ENCODE assay signal across 8 mouse cellular contexts in the genomic region with DNA sequence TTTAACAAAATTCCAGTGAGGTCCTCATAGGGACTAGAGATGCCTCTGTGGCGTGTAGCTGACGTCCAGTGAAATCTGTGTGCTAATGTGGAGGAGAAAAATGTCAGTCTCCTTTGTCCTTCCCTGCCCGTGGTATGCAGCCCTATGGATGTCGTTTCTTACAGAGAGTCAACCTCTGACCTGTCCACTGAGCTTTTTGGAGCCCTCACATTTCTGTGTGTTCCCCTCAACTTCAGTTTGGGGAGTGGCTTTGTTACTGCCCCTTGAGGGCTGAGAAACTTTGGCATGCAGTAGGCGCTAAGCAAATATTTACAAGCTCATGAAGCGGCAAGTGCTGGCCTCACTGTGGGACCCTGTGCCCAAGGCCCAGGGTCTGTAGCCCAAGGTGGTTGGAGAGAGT. TPM values are rescaled to one million over a fixed set of nuclear protein-coding genes. Genes with fewer than 3 reads are reported as not detected.
A peak's percentile ranks its signal among the peaks of the same experiment; 100 is the strongest.
DNase-seq lines count a peak whose midpoint lies in the region; ATAC-seq and TF ChIP-seq lines count a peak whose summit lies in the region.

No protein-coding gene starts in this region.

- DNase-seq in heart, adult 2 months: no peak
- no peak for DNase-seq in heart, postnatal 14 days
- DNase-seq in limb, embryonic 14.5 days (ENCODE audit: low spot score): no peak
- DNase-seq in right cerebral cortex, postnatal 14 days: no peak
- no peak for DNase-seq in frontal cortex, postnatal 36 days (ENCODE audit: low spot score in 2 of 2)
- no peak for DNase-seq in kidney, adult 18-20 months

- H3K27me3 ChIP-seq in heart, adult 2 months (ENCODE audit: control insufficient read depth, insufficient read depth, low read length): no peaks in the 10 kb centered on the region
- no peaks in the 10 kb centered on the region for H3K27me3 ChIP-seq in forebrain, embryonic 12.5 days
- H3K27me3 ChIP-seq in limb, embryonic 14.5 days (ENCODE audit: control insufficient read depth, insufficient read depth, low read length): no peaks in the 10 kb centered on the region
- H3K27me3 ChIP-seq in myocyte (ENCODE audit: control insufficient read depth, insufficient read depth, insufficient read length): no peaks in the 10 kb centered on the region

- H3K9me3 ChIP-seq in forebrain, embryonic 12.5 days: no peaks in the 10 kb centered on the region
- no peaks in the 10 kb centered on the region for H3K9me3 ChIP-seq in limb, embryonic 14.5 days (ENCODE audit: control insufficient read depth, low read length)

- no peak overlapping the region for H3K4me3 ChIP-seq in heart, adult 2 months
- peak overlapping the region; percentile 74 for H3K4me3 ChIP-seq in forebrain, embryonic 12.5 days (replicated peaks)
- H3K4me3 ChIP-seq in limb, embryonic 14.5 days (replicated peaks; ENCODE audit: low read length): peak overlapping the region; percentile 79
- H3K4me3 ChIP-seq in myocyte: no peak overlapping the region

- intact Hi-C loops in heart, adult 2 months (cut with DNase I): no loop called here
- intact Hi-C loops in heart, postnatal 14 days (cut with DNase I): no loop called here

- no peak for TF ChIP-seq CTCF in heart, adult 2 months (IDR thresholded peaks at IDR 0.05)

- no peak for ATAC-seq in forebrain, embryonic 12.5 days (ENCODE audit: low FRiP score)
- no peak for ATAC-seq in limb, embryonic 14.5 days (ENCODE audit: low FRiP score, low read depth)

- no peak for TF ChIP-seq POLR2A in heart, adult 2 months (IDR thresholded peaks at IDR 0.05; ENCODE audit: insufficient read depth, low read depth, low read length)
- TF ChIP-seq POLR2A in limb, embryonic 14.5 days (IDR thresholded peaks at IDR 0.05; ENCODE audit: borderline replicate concordance, extremely low read depth, insufficient read depth, insufficient read length): 0 out of 2 replicates have a peak, but pooled peaks have one; percentile 14
- TF ChIP-seq POLR2A in myocyte (IDR thresholded peaks at IDR 0.05; ENCODE audit: insufficient read length, low read depth): no peak

- no peak overlapping the region; the same call in 1 of the 2 replicates for H3K9ac ChIP-seq in heart, adult 2 months (ENCODE audit: low read depth, low read length)
- peak overlapping the region; percentile 97 for H3K9ac ChIP-seq in forebrain, embryonic 12.5 days
- H3K9ac ChIP-seq in limb, embryonic 14.5 days (ENCODE audit: low read depth, low read length, severe bottlenecking): peak overlapping the region; percentile 96

- WGBS in heart, adult 2 months: 54% methylated on average over 6 of the region's 6 CpGs
- 15% methylated on average over 6 of the region's 6 CpGs for WGBS in forebrain, embryonic 12.5 days
- 30% methylated on average over 6 of the region's 6 CpGs for WGBS in limb, embryonic 14.5 days

- H3ac ChIP-seq in myocyte (ENCODE audit: control insufficient read depth, insufficient read length): no peak overlapping the region

- no peaks in the 10 kb centered on the region for H3K79me2 ChIP-seq in heart, adult 2 months (replicated peaks; ENCODE audit: control insufficient read depth, insufficient read depth, low read length)
- no peaks in the 10 kb centered on the region for H3K79me2 ChIP-seq in myocyte (ENCODE audit: control insufficient read depth, insufficient read depth)

- peak overlapping the region; percentile 72 for H3K27ac ChIP-seq in heart, adult 2 months
- peak overlapping the region; percentile 100 for H3K27ac ChIP-seq in forebrain, embryonic 12.5 days
- peak overlapping the region; percentile 100 for H3K27ac ChIP-seq in limb, embryonic 14.5 days (replicated peaks; ENCODE audit: low read depth, low read length)

- no peaks in the 10 kb centered on the region for H3K36me3 ChIP-seq in heart, adult 2 months (ENCODE audit: control insufficient read depth, insufficient read depth, low read length)
- H3K36me3 ChIP-seq in forebrain, embryonic 12.5 days (replicated peaks): peaks cover 41% of the 10 kb centered on the region
- H3K36me3 ChIP-seq in limb, embryonic 14.5 days (ENCODE audit: control insufficient read depth, insufficient read depth, low read length): peaks cover 22% of the 10 kb centered on the region
- no peaks in the 10 kb centered on the region for H3K36me3 ChIP-seq in myocyte (ENCODE audit: control insufficient read depth, insufficient read depth)

- peak overlapping the region; percentile 95 for H3K4me2 ChIP-seq in forebrain, embryonic 12.5 days
- peak overlapping the region; percentile 90 for H3K4me2 ChIP-seq in limb, embryonic 14.5 days (replicated peaks; ENCODE audit: low read depth, low read length, severe bottlenecking)
- H3K4me2 ChIP-seq in myocyte (ENCODE audit: low read depth): peak overlapping the region; percentile 71

- peaks cover 7% of the 10 kb centered on the region for H3K4me1 ChIP-seq in heart, adult 2 months (ENCODE audit: control insufficient read depth, insufficient read depth, low read length)
- peaks cover 56% of the 10 kb centered on the region for H3K4me1 ChIP-seq in forebrain, embryonic 12.5 days
- peaks cover 49% of the 10 kb centered on the region for H3K4me1 ChIP-seq in limb, embryonic 14.5 days (ENCODE audit: control insufficient read depth, insufficient read depth, low read length)

- no peak for TF ChIP-seq EP300 in heart, adult 2 months (IDR thresholded peaks at IDR 0.05; ENCODE audit: insufficient read depth, low read depth, low read length)

TF ChIP-seq in myocyte, 11 proteins besides CTCF, POLR2A, EP300 and RAD21:
- TF ChIP-seq MYOG (IDR thresholded peaks at IDR 0.05; ENCODE audit: control insufficient read depth in 1 of 3, insufficient read depth in 1 of 3, insufficient read length in 2 of 3, low read depth in 2 of 3) (no peak), CEBPB (IDR thresholded peaks at IDR 0.05; ENCODE audit: insufficient read depth, poor library complexity, severe bottlenecking) (no peak), REST (IDR thresholded peaks at IDR 0.05; ENCODE audit: insufficient read depth, insufficient read length) (no peak), USF1 (IDR thresholded peaks at IDR 0.05; ENCODE audit: low read depth) (no peak), TCF12 (IDR thresholded peaks at IDR 0.05; ENCODE audit: insufficient read depth, poor library complexity, severe bottlenecking) (no peak), POLR2AphosphoS2 (IDR thresholded peaks at IDR 0.05; ENCODE audit: insufficient read length, low read depth) (no peak), TCF3 (IDR thresholded peaks at IDR 0.05; ENCODE audit: insufficient read length, low read depth) (no peak), MAX (IDR thresholded peaks at IDR 0.05; ENCODE audit: low read depth) (no peak), E2F4 (IDR thresholded peaks at IDR 0.05; ENCODE audit: insufficient read depth) (no peak), MYOD1 (IDR thresholded peaks at IDR 0.05; ENCODE audit: control insufficient read depth in 1 of 3, insufficient read length in 2 of 3, low read depth in 2 of 3) (no peak), SRF (IDR thresholded peaks at IDR 0.05; ENCODE audit: control insufficient read depth, insufficient read length, low read depth) (no peak)

RNA-seq across cellular contexts. Expression of gene Plxnb1, which starts 2.1 kb away (rescaled TPM):
- 10 to 100 TPM; 15.7 to 21.1 TPM for total RNA-seq in heart, adult 2 months (2021)
- polyA plus RNA-seq in heart, adult 2 months (2012; rRNA removed): 25.0 and 31.9 TPM in 2 replicates
- 10 to 100 TPM; 16.3 to 20.0 TPM for total RNA-seq in heart, postnatal 14 days (2021)
- polyA plus RNA-seq in forebrain, embryonic 12.5 days (2016; fragmentation: Nextera tagmentation; extraction: Ambion mirVana): 39.9 and 44.4 TPM in 2 replicates
- 31.0 and 36.8 TPM in 2 replicates for polyA plus RNA-seq in limb, embryonic 14.5 days (2012; rRNA removed)
- polyA plus RNA-seq in limb, embryonic 14.5 days (2014; fragmentation: Nextera tagmentation; extraction: Ambion mirVana): 8.2 and 10.0 TPM in 2 replicates
- 6.1 TPM for polyA plus RNA-seq in myocyte (2012; fragmentation: generic; extraction: Trizol)

RNA-seq across cellular contexts. Expression of gene Tma7, which starts 14.9 kb away (rescaled TPM):
- total RNA-seq in heart, adult 2 months (2021): 100 to 1,000 TPM; 218 to 235 TPM
- 41.4 and 59.3 TPM in 2 replicates for polyA plus RNA-seq in heart, adult 2 months (2012; rRNA removed)
- total RNA-seq in heart, postnatal 14 days (2021): 100 to 1,000 TPM; 220 to 279 TPM
- 734 and 744 TPM in 2 replicates for polyA plus RNA-seq in forebrain, embryonic 12.5 days (2016; fragmentation: Nextera tagmentation; extraction: Ambion mirVana)
- 122 and 191 TPM in 2 replicates for polyA plus RNA-seq in limb, embryonic 14.5 days (2012; rRNA removed)
- 658 and 664 TPM in 2 replicates for polyA plus RNA-seq in limb, embryonic 14.5 days (2014; fragmentation: Nextera tagmentation; extraction: Ambion mirVana)
- 271 TPM for polyA plus RNA-seq in myocyte (2012; fragmentation: generic; extraction: Trizol)

RNA-seq across cellular contexts. Expression of gene Ccdc51, which starts 15.0 kb away (rescaled TPM):
- 10 to 100 TPM; 11.1 to 11.8 TPM for total RNA-seq in heart, adult 2 months (2021)
- polyA plus RNA-seq in heart, adult 2 months (2012; rRNA removed): 7.0 and 9.2 TPM in 2 replicates
- total RNA-seq in heart, postnatal 14 days (2021): 10 to 100 TPM; 10.4 to 11.1 TPM
- polyA plus RNA-seq in forebrain, embryonic 12.5 days (2016; fragmentation: Nextera tagmentation; extraction: Ambion mirVana): 13.9 and 14.9 TPM in 2 replicates
- polyA plus RNA-seq in limb, embryonic 14.5 days (2012; rRNA removed): 9.0 and 9.1 TPM in 2 replicates
- polyA plus RNA-seq in limb, embryonic 14.5 days (2014; fragmentation: Nextera tagmentation; extraction: Ambion mirVana): 13.5 and 15.3 TPM in 2 replicates
- polyA plus RNA-seq in myocyte (2012; fragmentation: generic; extraction: Trizol): 13.8 TPM

RNA-seq across cellular contexts. Expression of gene Atrip, which starts 23.4 kb away (rescaled TPM):
- 1 to 10 TPM; 8.0 to 9.0 TPM for total RNA-seq in heart, adult 2 months (2021)
- polyA plus RNA-seq in heart, adult 2 months (2012; rRNA removed): 10.0 and 13.9 TPM in 2 replicates
- 10 to 100 TPM in 1 of 2 experiments, 1 to 10 TPM in 1; 8.4 to 10.3 TPM for total RNA-seq in heart, postnatal 14 days (2021)
- 32.4 and 32.5 TPM in 2 replicates for polyA plus RNA-seq in forebrain, embryonic 12.5 days (2016; fragmentation: Nextera tagmentation; extraction: Ambion mirVana)
- polyA plus RNA-seq in limb, embryonic 14.5 days (2012; rRNA removed): 30.5 and 40.3 TPM in 2 replicates
- 22.2 and 25.1 TPM in 2 replicates for polyA plus RNA-seq in limb, embryonic 14.5 days (2014; fragmentation: Nextera tagmentation; extraction: Ambion mirVana)
- 9.6 TPM for polyA plus RNA-seq in myocyte (2012; fragmentation: generic; extraction: Trizol)

RNA-seq across cellular contexts. Expression of gene Trex1, which starts 37.8 kb away (rescaled TPM):
- 10 to 100 TPM; 12.6 to 13.3 TPM for total RNA-seq in heart, adult 2 months (2021)
- 45.8 and 55.2 TPM in 2 replicates for polyA plus RNA-seq in heart, adult 2 months (2012; rRNA removed)
- 10 to 100 TPM; 10.4 to 10.6 TPM for total RNA-seq in heart, postnatal 14 days (2021)
- 8.4 and 8.9 TPM in 2 replicates for polyA plus RNA-seq in forebrain, embryonic 12.5 days (2016; fragmentation: Nextera tagmentation; extraction: Ambion mirVana)
- polyA plus RNA-seq in limb, embryonic 14.5 days (2012; rRNA removed): 33.5 and 50.8 TPM in 2 replicates
- polyA plus RNA-seq in limb, embryonic 14.5 days (2014; fragmentation: Nextera tagmentation; extraction: Ambion mirVana): 12.5 and 13.7 TPM in 2 replicates
- polyA plus RNA-seq in myocyte (2012; fragmentation: generic; extraction: Trizol): 10.0 TPM

Comparison
In these comparisons a context has a peak if more than half of its experiments do, and no peak if none do; other contexts are left out.
1. H3K4me3 ChIP-seq: peak in forebrain, embryonic 12.5 days (single experiment) and limb, embryonic 14.5 days (single experiment); none in heart, adult 2 months (single experiment) and myocyte (single experiment).
2. Peak in every context shown above with its lines, with median percentiles within 50 percentile points of each other: H3K27ac ChIP-seq and H3K4me2 ChIP-seq.